Mouse (Mus musculus): Measurements from ENCODE around the gene Sstr2. TPM values are rescaled to one million over a fixed set of nuclear protein-coding genes. Genes with fewer than 3 reads are reported as not detected.

The Sstr2 gene
- total RNA-seq (2021) = 10 to 100 TPM; 30.1 to 34.4 TPM

DNA sequence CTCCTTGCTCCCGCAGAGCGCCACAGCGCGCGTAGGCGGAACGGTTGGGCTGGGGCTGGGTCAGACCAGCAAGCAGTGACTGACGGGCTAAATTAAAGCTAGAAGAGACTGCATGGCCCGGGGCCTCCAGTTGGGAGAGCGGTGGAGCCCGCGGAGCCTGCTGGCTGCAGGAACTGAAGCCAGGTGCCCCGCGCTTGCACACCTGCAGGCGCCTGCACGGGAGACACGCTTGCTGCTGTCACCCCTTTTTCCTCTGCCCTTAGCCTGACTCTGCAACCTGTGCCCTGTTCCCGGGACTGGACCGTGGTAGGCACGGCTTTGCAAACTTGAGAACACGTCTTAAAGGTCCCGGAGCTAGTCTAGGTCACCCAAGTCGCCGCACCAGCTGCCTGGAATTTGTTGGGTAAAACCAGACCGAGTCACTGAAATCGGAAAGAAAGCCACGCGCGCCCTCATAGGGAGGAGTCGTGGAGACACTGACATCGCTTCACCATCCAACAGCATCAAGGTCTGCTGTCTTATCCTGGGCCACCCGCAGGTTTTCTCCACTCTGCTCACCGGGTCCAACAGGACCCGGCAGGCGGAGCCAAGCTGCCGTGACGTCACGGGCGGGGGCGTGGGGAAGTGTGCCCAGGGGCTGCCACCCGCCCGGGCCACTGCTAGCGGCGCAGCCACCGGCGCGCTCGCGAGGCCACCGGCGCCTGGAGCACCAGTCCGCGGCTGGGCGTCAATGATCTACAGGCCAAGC is at the start of gene Sstr2:
Gene Sstr2 (plus strand): TSS at position 671 of the 748 bp plus-strand sequence.
- intact Hi-C loops (cut with DNase I) = loop anchor here (2.0 kb wide), 1 partner anchor 322 kb away; no protein-coding TSS in a partner anchor
- peak; percentile 81 to 85 for DNase-seq (ENCODE audit: low spot score in 2 of 2)

DNA sequence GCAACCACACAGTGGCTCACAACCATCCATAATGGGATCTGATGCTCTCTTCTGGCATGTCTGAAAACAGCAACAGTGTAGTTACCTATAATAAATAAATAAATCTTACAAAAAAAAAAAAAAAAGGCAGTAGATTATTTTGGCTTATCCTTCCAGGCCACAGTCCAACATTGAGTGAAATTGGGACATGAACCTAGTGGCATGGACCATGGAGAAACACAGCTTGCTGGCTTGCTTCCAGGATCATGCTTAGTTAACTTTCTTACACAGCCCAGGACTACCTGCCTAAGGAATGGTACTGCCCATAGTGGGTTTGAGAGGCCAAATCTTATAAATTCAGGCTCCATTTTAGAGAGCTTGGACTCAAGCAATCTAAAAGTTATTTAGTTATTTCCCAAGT is 47.5 kb upstream of the Sstr2 start:
- DNase-seq (ENCODE audit: low spot score in 2 of 2) = no peak
- intact Hi-C loops (cut with DNase I) = no loop called here

DNA sequence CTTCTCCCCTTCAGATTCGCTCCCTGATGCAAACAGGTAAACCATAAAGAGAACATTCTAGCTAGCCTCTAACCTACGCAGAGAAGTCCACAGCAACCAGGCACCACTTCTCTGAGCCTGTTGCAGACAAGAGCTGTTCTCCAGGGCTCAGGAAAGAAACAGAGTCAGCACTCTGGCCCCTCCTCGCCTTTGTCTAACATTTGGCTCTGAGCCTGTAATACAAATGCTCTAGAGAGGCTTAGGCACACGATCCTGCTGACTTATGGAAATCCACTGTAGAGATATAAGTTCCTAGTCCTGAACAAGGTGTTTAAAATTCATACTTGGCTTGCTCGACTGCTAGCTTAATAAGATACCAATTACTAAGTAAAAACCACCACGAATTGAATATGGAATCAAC is 46.5 kb upstream of the Sstr2 start:
- DNase-seq (ENCODE audit: low spot score in 2 of 2) = no peak
- intact Hi-C loops (cut with DNase I) = no loop called here

DNA sequence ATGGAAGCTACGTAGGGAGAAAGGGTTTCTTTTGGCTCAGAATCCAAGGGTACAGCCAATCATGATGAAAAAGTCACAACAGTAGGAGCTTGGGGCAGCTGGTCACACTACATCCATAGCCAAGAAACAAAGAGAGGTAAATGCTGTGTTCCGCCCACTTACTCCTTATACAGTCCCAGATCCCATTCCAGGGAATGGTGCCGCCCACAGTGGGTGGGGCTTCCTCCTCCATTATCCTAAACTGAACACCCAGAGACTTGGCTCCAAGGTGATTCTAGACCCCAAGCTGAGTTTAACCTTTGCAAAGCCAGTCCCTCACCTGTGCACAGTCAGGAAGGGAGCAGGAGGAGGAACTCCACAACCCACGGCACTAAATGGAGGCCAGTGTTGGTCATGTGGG is 41.9 kb upstream of the Sstr2 start:
- no peak for DNase-seq (ENCODE audit: low spot score in 2 of 2)
- intact Hi-C loops (cut with DNase I) = no loop called here

DNA sequence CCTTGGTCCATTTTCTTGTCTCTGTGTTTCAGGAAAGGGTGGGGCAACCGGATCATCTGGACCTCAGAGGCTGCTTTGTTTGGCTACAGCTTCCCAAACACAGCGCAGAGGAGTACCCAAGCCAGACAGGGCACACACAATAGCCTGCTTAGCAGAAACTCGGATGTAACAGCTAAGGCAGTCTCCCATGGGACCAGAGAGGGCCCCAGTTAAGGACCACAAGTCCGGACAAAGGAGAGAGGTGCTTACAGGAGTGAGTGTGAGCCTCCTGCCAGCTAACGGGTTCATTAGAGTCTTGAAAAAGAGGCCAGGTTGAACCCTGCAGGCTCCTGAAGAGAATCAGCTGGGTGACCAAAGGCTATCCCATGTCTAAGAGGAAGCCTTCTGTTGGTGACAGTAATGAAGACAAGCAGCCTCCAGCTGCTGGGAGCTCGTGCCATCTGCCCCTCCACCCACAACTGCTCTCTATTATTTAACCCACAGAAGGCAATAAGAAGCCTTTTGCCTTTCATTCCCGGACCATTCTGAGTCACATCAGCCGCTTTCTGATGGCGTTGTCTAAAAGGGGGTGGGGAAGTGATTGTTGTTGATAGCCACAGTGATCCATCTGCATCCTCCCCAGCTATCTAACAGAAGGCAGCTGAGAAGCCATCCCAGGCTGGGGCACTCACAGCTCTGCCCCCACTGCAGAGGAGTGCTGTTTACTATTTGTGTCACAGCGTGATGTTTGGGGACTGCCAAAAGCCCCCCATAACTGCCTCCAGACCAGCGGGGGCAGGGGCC is 35.1 kb upstream of the Sstr2 start:
- DNase-seq (ENCODE audit: low spot score in 2 of 2) = no peak
- intact Hi-C loops (cut with DNase I) = no loop called here

DNA sequence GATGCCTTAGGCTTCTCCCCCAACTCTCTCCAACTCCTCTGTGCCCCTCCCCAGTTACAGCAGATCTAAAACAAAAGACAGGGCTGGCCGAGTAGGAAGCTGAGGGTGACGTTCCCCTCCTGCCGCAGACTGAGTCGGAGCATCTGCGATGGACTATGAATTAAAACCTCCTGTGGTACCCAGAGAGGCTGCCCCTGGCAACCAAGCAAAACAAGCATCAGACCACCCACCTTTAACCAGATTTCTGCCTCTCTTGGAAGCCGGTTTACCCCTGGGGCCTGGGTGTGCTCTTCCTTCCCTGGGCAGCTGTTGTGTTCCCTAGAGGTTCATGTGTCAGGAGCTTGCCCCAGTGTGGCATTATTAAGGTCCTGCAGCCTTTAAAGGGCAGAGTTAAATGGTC is 32.7 kb upstream of the Sstr2 start:
- intact Hi-C loops (cut with DNase I) = no loop called here

DNA sequence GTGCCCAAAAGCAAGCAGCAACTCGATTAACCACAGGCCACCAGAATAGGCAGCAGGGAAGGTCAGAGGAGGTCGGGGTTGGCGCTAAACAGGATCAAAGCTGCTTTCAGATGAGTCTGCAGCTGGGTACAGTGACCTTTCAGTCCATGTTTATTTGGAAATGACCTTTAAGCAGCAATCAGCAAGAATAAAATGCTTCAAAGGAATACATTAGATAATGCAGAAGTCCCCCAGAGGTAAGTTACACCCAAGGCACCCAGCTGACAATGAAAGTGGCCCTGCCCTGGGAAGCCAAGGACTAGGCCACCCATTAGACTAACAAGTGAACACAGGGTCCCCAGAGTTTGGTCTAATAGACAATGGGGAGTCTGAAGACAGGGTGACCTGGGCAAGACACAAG is 30.2 kb upstream of the Sstr2 start:
- no peak for DNase-seq (ENCODE audit: low spot score in 2 of 2)
- intact Hi-C loops (cut with DNase I) = no loop called here

More for the DNA sequence above, 32.7 kb upstream of the Sstr2 start:
- DNase-seq (ENCODE audit: low spot score in 2 of 2) = no peak

DNA sequence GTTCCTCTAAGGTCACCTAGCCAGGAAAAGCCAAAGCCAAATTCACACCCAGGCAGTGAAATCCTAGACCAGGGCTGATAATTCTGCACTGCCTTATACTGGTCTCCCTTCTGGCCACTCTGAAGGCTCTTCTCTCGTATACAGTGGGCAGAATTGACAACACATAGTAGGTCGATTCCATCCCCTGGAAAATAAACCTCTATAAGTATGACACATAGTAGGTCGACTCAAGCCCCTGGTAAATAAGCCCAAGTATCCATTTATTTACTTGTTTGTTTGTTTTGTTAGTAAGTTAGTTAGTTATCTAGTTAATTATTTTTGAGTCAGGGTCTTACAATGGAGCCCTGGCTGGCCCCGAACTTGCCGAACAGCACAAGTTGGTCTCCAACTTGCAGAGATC is 24.0 kb upstream of the Sstr2 start:
- intact Hi-C loops (cut with DNase I) = no loop called here
- no peak for DNase-seq (ENCODE audit: low spot score in 2 of 2)

DNA sequence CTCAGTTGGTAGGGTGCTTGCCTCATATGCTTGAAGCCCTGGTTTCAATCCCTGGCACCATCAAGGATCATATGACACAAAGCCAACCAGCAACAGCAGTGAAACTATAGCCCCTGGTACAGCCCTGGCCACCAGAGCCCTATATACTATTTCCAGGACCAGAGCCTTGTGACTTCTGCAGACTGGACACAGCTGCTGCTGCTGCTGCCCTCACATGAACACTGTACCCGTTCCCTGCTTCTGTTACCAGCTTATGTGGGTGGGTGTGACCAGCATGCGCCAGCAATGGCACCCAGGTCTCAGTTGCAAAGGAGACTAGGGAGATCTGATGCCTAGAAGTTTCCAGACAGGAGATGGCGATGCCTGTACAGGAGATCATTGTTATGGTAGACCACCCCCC is 21.5 kb upstream of the Sstr2 start:
- intact Hi-C loops (cut with DNase I) = no loop called here
- DNase-seq (ENCODE audit: low spot score in 2 of 2) = no peak

DNA sequence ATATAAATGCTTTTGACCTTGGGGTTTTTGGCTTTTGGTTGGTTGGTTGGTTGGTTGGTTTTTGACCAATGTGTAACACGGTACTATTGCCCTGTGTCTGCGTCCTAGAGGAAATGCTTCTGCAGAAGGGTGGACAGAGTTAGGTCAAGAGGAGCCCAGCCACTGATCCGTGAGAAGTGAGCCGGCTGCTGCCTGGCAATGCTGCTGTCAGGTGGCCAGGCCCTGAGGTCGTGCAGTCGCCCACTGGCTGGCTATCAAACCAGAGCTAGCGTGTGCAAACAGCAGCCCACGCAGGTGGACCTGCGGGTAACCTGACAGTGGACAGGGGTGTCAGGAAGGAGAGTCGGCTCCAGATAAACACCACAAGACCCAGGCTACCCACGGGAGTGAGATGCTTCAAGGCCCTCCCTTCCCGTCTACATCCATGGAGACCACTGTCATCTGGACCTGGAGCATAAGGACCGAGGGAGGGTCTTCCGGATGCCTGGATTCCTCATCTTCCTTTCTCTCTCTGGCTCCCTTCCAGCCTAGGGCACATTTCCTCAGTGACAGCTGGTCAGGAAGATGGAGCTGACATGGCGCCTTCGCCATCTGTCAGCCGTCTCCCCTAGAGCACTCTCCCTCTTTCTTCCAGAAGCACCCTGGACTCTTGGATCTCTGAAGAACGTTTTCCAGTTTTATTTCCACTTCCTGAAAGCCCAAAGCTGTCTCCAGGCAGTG is 18.5 kb upstream of the Sstr2 start:
- intact Hi-C loops (cut with DNase I) = no loop called here
- no peak for DNase-seq (ENCODE audit: low spot score in 2 of 2)

DNA sequence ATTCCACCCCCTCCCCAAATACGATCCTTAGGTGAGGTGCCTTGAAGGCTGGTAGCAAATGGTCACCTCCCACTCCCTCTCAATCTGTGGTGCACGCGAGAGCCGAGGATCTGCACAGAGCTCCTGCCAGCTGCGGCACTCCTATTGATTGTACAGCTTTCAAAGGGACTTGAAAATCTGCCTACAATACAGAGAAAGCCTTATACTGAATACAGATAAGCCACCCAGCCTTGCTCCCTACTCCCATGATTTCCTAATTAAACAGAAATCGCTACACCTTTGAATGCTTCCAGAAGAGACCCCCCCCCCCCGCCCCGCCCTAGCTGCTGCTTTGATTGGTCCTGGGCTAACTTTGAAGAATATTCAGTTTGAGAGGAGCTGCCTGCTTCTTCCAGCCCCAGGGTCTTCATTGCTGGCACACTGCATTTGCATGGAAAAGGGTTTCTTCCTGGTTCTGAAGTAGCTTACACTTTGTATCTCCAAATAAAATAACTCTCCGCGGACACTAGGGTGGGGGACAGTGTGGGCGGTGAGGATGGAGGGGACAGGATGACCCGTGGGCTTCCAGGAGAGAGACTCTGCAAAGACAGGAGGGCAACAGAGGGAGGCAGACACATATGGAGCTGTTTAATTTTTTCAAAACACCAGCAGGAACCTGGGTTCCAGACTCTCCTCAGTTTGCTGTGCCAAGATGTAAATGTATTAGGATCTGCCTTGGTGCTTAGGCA is 17.4 kb upstream of the Sstr2 start:
- no peak for DNase-seq (ENCODE audit: low spot score in 2 of 2)
- intact Hi-C loops (cut with DNase I) = no loop called here

DNA sequence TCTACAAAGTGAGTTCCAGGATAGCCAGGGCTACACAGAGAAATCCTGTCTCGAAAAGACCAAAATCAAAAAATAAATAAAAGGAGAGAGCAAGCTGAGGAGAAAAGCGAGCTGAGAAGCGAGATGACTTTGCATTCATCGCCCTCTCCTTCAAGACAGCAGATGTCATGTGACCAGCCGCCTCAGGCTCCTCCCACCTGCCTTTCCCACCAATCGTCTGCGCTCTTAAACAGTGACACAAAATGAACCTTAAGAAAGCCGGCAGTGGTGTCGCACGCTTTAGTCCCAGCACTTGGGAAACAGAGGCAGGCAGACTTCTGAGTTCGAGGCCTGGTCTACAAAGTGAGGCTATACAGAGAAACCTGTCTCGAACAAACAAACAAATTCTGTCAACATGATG is 11.6 kb upstream of the Sstr2 start:
- no peak for DNase-seq (ENCODE audit: low spot score in 2 of 2)
- intact Hi-C loops (cut with DNase I) = no loop called here

DNA sequence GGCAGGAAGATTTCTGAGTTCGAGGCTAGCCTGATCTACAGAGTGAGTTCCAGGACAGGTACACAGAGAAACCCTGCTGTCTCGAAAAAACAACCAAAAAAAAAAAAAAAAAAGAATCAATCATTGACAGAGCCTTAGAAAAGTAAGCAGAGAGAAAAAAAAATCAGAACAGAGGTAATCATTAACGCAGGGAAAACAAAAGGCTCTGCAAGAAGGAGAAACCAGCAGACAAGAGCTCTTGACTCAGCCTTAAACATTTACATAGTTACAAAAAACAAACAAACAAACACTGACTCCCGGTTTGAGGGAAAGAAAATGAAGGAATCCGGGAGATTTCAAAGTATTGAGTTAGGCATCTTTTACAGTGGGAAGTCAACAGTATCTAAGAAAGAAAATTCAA is 9.6 kb upstream of the Sstr2 start:
- intact Hi-C loops (cut with DNase I) = no loop called here
- DNase-seq (ENCODE audit: low spot score in 2 of 2) = no peak

DNA sequence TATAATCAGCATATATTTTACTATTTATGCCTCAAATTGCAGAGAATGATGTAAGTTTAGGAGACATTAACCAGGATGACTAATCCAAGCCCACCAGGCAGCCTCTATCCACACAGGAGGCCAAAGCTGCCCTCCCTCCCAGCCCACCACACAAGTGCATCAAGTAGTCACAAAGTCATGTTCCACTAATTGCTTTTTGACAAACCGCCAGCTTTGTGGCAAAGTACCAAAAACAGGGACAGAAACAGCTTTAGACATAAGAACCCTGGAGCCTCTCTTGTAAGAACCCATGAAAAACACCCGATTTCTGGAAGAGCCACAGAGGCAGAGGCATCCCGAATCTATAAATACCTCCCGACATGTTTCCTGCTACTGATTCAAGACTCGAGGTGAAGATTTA is 8.9 kb upstream of the Sstr2 start:
- DNase-seq (ENCODE audit: low spot score in 2 of 2) = no peak
- intact Hi-C loops (cut with DNase I) = loop anchor here (2.0 to 5.0 kb wide), 5 partner anchors 45 to 433 kb away; no protein-coding TSS in a partner anchor

DNA sequence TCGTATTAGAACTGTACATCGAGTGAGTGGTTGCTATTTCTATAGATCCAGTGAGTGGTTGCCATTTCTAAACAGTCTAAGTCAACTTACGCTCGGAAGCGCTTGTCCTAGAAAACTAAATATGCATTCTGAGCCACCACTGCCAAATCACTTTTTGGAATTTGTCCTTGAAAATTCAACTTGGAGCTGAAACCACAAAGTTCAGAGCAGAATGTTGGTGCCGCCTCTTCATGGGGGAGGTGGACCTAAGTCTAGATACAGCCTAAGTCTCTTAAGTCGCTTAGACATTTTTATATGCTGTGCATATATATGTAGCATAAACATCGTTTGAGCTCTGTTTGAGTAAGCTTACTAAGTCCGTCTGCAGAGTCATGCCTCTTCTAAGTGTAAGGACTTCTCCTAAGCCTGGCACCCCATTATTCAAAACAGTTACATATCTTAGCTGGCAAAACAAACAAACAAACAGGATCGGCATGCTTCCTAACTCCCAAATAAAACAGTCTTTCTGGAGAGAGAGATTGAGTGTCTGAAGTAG is 8.0 kb upstream of the Sstr2 start:
- intact Hi-C loops (cut with DNase I) = loop anchor here (2.0 to 5.0 kb wide), 5 partner anchors 46 to 434 kb away; no protein-coding TSS in a partner anchor
- DNase-seq (ENCODE audit: low spot score in 2 of 2) = peak in 1 of 2 experiments; percentile 86

DNA sequence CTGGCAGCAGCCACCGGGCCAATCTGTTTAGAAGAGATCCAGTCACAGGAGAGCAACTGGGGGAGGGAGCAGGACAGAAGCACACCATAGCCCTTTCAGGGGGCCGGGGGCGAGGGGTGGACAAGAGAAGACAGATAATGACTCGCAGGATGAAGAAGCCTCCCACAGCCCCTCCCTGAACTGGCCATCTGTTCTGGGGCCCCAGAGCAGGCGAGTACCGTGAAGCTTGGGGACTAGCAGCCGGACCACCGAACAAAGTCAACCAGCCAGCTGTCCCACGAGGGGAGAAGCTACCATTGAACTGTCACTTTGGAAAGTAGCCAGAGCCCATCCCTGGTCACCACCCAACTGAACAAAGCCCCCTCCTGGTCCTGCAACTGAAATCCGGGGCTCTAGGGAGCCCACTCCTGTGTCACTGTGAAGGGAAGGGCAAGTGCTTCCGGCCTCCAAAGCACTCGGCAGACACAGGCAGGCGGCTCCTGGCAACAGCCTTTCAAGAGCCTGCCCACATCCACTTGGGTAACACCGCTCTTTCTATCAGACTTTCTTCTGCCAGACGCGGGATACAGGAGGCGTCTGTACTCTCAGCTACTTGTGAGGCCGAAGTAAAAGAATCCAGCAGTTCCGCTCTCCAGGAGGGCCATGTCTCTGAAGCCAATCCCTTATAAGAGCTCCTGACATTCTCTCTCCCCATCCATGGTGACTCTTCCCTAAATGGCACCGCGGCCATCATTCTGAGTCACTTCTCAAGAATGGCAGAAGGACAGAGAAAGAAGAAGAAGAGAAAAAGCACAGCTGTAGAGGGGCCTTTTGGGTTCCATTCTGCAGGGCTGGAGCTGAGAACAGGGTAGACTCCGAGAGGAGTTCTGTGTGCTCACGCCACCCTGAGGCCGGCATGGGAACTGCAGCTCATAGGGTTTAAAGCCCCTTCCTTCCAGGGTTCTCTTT is 7.2 kb upstream of the Sstr2 start:
- DNase-seq (ENCODE audit: low spot score in 2 of 2) = peak; percentile 53 to 73
- intact Hi-C loops (cut with DNase I) = loop anchor here (2.0 to 5.0 kb wide), 5 partner anchors 47 to 435 kb away; no protein-coding TSS in a partner anchor

DNA sequence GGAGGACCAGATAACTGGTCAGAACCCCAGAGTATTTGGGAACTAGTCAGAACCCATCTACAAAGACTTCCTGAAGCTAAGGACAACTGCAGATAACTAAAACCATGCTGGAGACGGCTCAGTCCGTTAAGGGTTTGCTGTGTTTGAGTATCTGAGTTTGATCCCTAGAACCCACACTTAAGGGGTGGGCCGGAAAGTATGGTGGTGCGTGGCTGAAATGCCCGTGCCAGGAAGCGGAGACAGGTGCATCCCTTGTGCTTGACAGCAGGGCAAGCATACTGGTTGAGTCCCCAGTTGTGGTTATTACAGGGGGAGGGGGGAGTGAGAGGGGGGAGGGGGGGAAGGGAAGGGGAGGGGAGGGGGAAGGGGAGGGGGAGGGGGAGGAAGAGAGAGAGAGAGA is 4.7 kb upstream of the Sstr2 start:
- DNase-seq (ENCODE audit: low spot score in 2 of 2) = no peak
- intact Hi-C loops (cut with DNase I) = loop anchor here (5.0 kb wide), 4 partner anchors 97 to 437 kb away; no protein-coding TSS in a partner anchor
